Mouse (Mus musculus): Measurements from ENCODE around the gene Fndc1. TPM values are rescaled to one million over a fixed set of nuclear protein-coding genes. Genes with fewer than 3 reads are reported as not detected.

Fndc1 gene
- polyA plus RNA-seq, 1 experiment = 16.5 TPM

DNA sequence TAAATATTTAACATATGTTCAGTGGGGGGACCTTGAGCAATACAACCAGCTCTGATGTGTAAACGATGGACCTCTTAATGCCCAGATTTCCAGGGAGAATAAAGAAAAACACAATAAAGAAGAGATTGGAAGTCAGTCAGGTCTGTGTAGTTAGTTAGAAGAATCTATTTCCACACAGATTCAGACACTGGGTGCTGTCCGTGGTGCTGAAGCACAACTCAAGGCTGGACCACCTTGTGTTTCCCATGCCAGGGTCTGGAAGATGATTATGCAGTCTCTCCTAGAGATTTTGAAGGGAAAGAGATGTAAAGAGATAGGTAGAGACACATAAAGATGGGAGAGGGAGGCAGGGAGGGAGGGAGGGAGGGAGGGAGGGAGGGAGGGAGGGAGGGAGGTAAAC is 86.1 kb downstream of the Fndc1 start:
- H3K4me3 ChIP-seq (replicated peaks; ENCODE audit: extremely low read depth, low read depth, low read length) = no peak overlapping the region
- 20% methylated on average over 2 of the region's 2 CpGs for WGBS
- TF ChIP-seq POLR2A (IDR thresholded peaks at IDR 0.05; ENCODE audit: borderline replicate concordance, extremely low read depth, low read depth, low read length) = no peak
- TF ChIP-seq CTCF (IDR thresholded peaks at IDR 0.05; ENCODE audit: insufficient read depth, low read length) = no peak
- no peaks in the 10 kb centered on the region for H3K4me1 ChIP-seq (ENCODE audit: control insufficient read depth, insufficient read depth, low read length)
- DNase-seq = no peak

DNA sequence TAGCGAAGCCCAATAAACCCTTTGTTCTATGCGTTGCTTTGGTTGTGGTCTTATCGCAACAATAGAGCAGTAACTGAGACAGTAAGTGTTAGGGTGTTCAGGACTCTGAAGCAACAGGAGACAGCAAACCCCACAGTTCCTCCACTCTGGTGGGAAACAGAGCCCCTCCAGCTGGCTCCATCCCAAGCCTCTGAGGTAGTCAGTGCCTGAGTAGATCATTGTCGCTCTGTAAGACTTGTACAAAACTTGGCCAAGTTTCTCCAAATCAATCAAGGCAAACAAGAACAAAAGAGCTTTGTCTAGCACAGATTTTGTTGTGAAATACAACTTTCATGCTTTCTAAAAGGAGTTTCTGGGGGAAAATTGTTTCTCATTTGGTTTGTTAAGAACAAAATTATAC is 104.1 kb downstream of the Fndc1 start:
- Histone ChIP-seq H3K4me1 (ENCODE audit: control insufficient read depth, insufficient read depth, low read length) (no peaks in the 10 kb centered on the region), H3K4me3 (replicated peaks; ENCODE audit: extremely low read depth, low read depth, low read length) (no peak overlapping the region)
- 85% methylated on average over 4 of the region's 4 CpGs for WGBS
- TF ChIP-seq POLR2A (IDR thresholded peaks at IDR 0.05; ENCODE audit: borderline replicate concordance, extremely low read depth, low read depth, low read length) = no peak
- TF ChIP-seq CTCF (IDR thresholded peaks at IDR 0.05; ENCODE audit: insufficient read depth, low read length) = no peak
- DNase-seq = no peak

- no peak for DNase-seq
- no peaks in the 10 kb centered on the region for H3K4me1 ChIP-seq (ENCODE audit: control insufficient read depth, insufficient read depth, low read length)
- TF ChIP-seq CTCF (IDR thresholded peaks at IDR 0.05; ENCODE audit: insufficient read depth, low read length) (no peak), POLR2A (IDR thresholded peaks at IDR 0.05; ENCODE audit: borderline replicate concordance, extremely low read depth, low read depth, low read length) (no peak)
- H3K4me3 ChIP-seq (replicated peaks; ENCODE audit: extremely low read depth, low read depth, low read length) = no peak overlapping the region
- 57% methylated on average over 1 of the region's 1 CpGs for whole genome bisulfite sequencing
These were observed 108.2 kb downstream of the Fndc1 start for GRCm38 (mm10) chr17:7718886-7719285.

DNA sequence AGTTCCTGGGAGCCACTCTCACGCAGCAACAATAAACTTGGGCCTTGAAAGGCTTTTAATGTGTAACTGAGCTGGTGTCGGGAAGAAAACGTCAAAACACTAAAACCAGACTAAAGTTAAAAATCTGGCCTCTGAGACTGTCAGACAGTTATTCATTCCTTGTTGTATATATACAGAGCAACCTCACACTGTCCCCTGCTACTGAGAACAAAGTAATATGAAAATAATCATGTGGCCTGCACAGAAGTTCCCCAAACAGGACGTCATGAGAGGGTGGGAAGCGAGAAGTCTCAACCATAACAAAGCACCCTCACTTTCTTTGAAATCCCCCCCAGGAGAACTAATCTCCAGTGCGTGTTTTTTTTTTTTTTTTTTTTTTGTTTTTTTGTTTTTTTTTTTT is 109.2 kb downstream of the Fndc1 start:
- Histone ChIP-seq H3K4me3 (replicated peaks; ENCODE audit: extremely low read depth, low read depth, low read length) (no peak overlapping the region), H3K4me1 (ENCODE audit: control insufficient read depth, insufficient read depth, low read length) (no peaks in the 10 kb centered on the region)
- no peak for DNase-seq
- no peak for TF ChIP-seq POLR2A (IDR thresholded peaks at IDR 0.05; ENCODE audit: borderline replicate concordance, extremely low read depth, low read depth, low read length)
- WGBS = 57% methylated on average over 6 of the region's 6 CpGs

DNA sequence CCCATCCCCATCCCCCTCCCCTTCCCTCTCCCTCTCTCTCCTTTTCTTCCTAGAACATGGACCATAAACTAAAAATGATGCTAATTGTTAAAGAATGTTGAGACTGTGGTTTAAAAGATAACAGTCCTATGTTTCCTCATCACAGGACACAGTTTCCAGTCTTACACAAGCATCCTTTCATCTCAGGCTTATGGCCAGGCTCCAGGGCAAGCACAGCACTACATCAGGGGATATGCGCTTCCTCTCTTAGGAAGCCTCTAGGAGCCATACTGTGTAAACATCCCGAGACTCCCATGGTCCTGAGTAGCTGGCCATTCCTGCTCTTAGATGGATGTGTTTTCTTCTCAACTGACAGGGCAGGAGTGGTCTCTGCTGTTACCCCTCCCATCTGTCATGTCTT is 114.1 kb downstream of the Fndc1 start:
- no peak for DNase-seq
- no peak overlapping the region for H3K4me3 ChIP-seq (replicated peaks; ENCODE audit: extremely low read depth, low read depth, low read length)
- WGBS = 25% methylated on average over 2 of the region's 2 CpGs
- H3K4me1 ChIP-seq (ENCODE audit: control insufficient read depth, insufficient read depth, low read length) = no peaks in the 10 kb centered on the region
- TF ChIP-seq CTCF (IDR thresholded peaks at IDR 0.05; ENCODE audit: insufficient read depth, low read length) (no peak), POLR2A (IDR thresholded peaks at IDR 0.05; ENCODE audit: borderline replicate concordance, extremely low read depth, low read depth, low read length) (no peak)

- no peak for DNase-seq
- Histone ChIP-seq H3K4me1 (ENCODE audit: control insufficient read depth, insufficient read depth, low read length) (no peaks in the 10 kb centered on the region), H3K4me3 (replicated peaks; ENCODE audit: extremely low read depth, low read depth, low read length) (no peak overlapping the region)
- TF ChIP-seq POLR2A (IDR thresholded peaks at IDR 0.05; ENCODE audit: borderline replicate concordance, extremely low read depth, low read depth, low read length) = no peak
- no peak for TF ChIP-seq CTCF (IDR thresholded peaks at IDR 0.05; ENCODE audit: insufficient read depth, low read length)
- 23% methylated on average over 4 of the region's 4 CpGs for WGBS
These were observed 120.0 kb downstream of the Fndc1 start for GRCm38 (mm10) chr17:7707073-7707472.

GRCm38 (mm10) chr17:7690271-7690670 is 136.8 kb downstream of the Fndc1 start:
- Histone ChIP-seq H3K4me3 (replicated peaks; ENCODE audit: extremely low read depth, low read depth, low read length) (no peak overlapping the region), H3K4me1 (ENCODE audit: control insufficient read depth, insufficient read depth, low read length) (no peaks in the 10 kb centered on the region)
- DNase-seq = no peak
- 81% methylated on average over 4 of the region's 4 CpGs for WGBS
- TF ChIP-seq POLR2A (IDR thresholded peaks at IDR 0.05; ENCODE audit: borderline replicate concordance, extremely low read depth, low read depth, low read length) (no peak), CTCF (IDR thresholded peaks at IDR 0.05; ENCODE audit: insufficient read depth, low read length) (no peak)

Other genes with a start within 250 kb of the Fndc1 start
- 2.6 and 3.5 TPM in 2 replicates for gene Tagap, start 98.7 kb upstream of the Fndc1 start, polyA plus RNA-seq (2012; rRNA removed)
- 76.2 and 115 TPM in 2 replicates for gene Rsph3a, start 118.3 kb upstream of the Fndc1 start, polyA plus RNA-seq (2012; rRNA removed)

Data from lung, adult 2 months (tissue).